Mouse (Mus musculus) gastrocnemius, adult 2 months (tissue): Measurements from ENCODE around the gene Gm11027. TPM values are rescaled to one million over a fixed set of nuclear protein-coding genes. Genes with fewer than 3 reads are reported as not detected.

Experiments used
- DNase-seq: peaks from one replicate; pipeline ENCODE4 v3.0.0; 2022
- H3K27ac ChIP-seq: fragments of 200-600 bp; 2 replicates; pipeline ENCODE4 v1.8.1; 2022; ENCODE audit warnings: mild to moderate bottlenecking
- H3K4me3 ChIP-seq: fragments of 200-600 bp; 2 replicates; pipeline ENCODE4 v1.8.1; 2022; ENCODE audit warnings: mild to moderate bottlenecking, moderate library complexity
- CTCF ChIP-seq: fragments of 200-600 bp; IDR thresholded peaks from 2 replicates; pipeline ENCODE4 v1.8.1; 2022; ENCODE audit warnings: antibody characterized with exemption, mild to moderate bottlenecking, moderate library complexity
- intact Hi-C: fragments of 180-260 bp; cut with DNase I; formaldehyde crosslinking; loops from one replicate; pipeline ENCODE4 v1.15.1; 2025
- total RNA-seq, 2 experiments: library from RNA; stranded (reverse); gene quantifications; 2 replicates each; pipeline ENCODE4 v1.2.3; 2021

The Gm11027 gene
- total RNA-seq, 2 experiments from 2014 or later, result not detected

GRCm38 (mm10) chr12:116262555-116263341 is 12.4 kb upstream of the Gm11027 start, which contains the start of gene Wdr60:
Gene Wdr60 (minus strand): TSS chr12:116263022.
- H3K4me3 ChIP-seq, result peak within 1 kb of the TSS; percentile 91
- H3K27ac ChIP-seq, result peak within 1 kb of the TSS; percentile 92
- intact Hi-C loops, result loop anchor here (2.0 kb wide), 1 partner anchor 18 kb away; the partner anchor contains the start of gene Esyt2
- no peak for TF ChIP-seq CTCF
- peak; percentile 94 for DNase-seq

GRCm38 (mm10) chr12:116264756-116265155 is 10.4 kb upstream of the Gm11027 start:
- Histone ChIP-seq H3K27ac (no peak overlapping the region), H3K4me3 (no peak overlapping the region)
- no peak for TF ChIP-seq CTCF
- intact Hi-C loops, result no loop called here
- DNase-seq, result no peak

GRCm38 (mm10) chr12:116265275-116265674 is 9.9 kb upstream of the Gm11027 start:
- intact Hi-C loops, result no loop called here
- Histone ChIP-seq H3K27ac (no peak overlapping the region), H3K4me3 (no peak overlapping the region)
- no peak for TF ChIP-seq CTCF
- no peak for DNase-seq

GRCm38 (mm10) chr12:116269450-116269849 is 5.7 kb upstream of the Gm11027 start:
- no peak overlapping the region for H3K4me3 ChIP-seq
- TF ChIP-seq CTCF, result no peak
- intact Hi-C loops, result no loop called here
- DNase-seq, result no peak
- H3K27ac ChIP-seq, result no peak overlapping the region

GRCm38 (mm10) chr12:116270538-116270937 is 4.6 kb upstream of the Gm11027 start:
- intact Hi-C loops, result no loop called here
- no peak for DNase-seq
- Histone ChIP-seq H3K27ac (peak overlapping the region; percentile 16; the same call in 1 of the 2 replicates), H3K4me3 (no peak overlapping the region)
- TF ChIP-seq CTCF, result no peak

- H3K27ac ChIP-seq, result peak overlapping the region; percentile 12; the same call in 1 of the 2 replicates
- intact Hi-C loops, result no loop called here
- TF ChIP-seq CTCF, result no peak
Observed at GRCm38 (mm10) chr12:116271071-116271470, 4.1 kb upstream of the Gm11027 start.

GRCm38 (mm10) chr12:116273733-116274132 is 1.5 kb upstream of the Gm11027 start:
- no peak for TF ChIP-seq CTCF
- no peak overlapping the region for H3K4me3 ChIP-seq

More at GRCm38 (mm10) chr12:116271071-116271470, 4.1 kb upstream of the Gm11027 start:
- DNase-seq, result no peak
- H3K4me3 ChIP-seq, result no peak overlapping the region

GRCm38 (mm10) chr12:116275631-116276030 is 445 bp downstream of the Gm11027 start:
- no peak for TF ChIP-seq CTCF
- Histone ChIP-seq H3K27ac (no peak overlapping the region), H3K4me3 (no peak overlapping the region)
- intact Hi-C loops, result no loop called here
- no peak for DNase-seq

More at GRCm38 (mm10) chr12:116273733-116274132, 1.5 kb upstream of the Gm11027 start:
- H3K27ac ChIP-seq, result no peak overlapping the region
- no peak for DNase-seq
- intact Hi-C loops, result no loop called here

- intact Hi-C loops, result no loop called here
Observed at GRCm38 (mm10) chr12:116276961-116277360, 1.8 kb downstream of the Gm11027 start.

GRCm38 (mm10) chr12:116278541-116278940 is 3.4 kb downstream of the Gm11027 start:
- no peak overlapping the region for H3K27ac ChIP-seq
- no peak overlapping the region for H3K4me3 ChIP-seq
- no peak for DNase-seq
- intact Hi-C loops, result no loop called here
- TF ChIP-seq CTCF, result no peak

More at GRCm38 (mm10) chr12:116276961-116277360, 1.8 kb downstream of the Gm11027 start:
- no peak for TF ChIP-seq CTCF
- DNase-seq, result no peak
- Histone ChIP-seq H3K4me3 (no peak overlapping the region), H3K27ac (no peak overlapping the region)

- no peak overlapping the region for H3K27ac ChIP-seq
- DNase-seq, result no peak
- no peak overlapping the region for H3K4me3 ChIP-seq
- TF ChIP-seq CTCF, result no peak
- intact Hi-C loops, result no loop called here
Observed at GRCm38 (mm10) chr12:116279181-116279580, 4.0 kb downstream of the Gm11027 start.

GRCm38 (mm10) chr12:116280149-116280652 is 5.0 kb downstream of the Gm11027 start:
- Histone ChIP-seq H3K4me3 (peak overlapping the region; percentile 100), H3K27ac (peak overlapping the region; percentile 99)
- intact Hi-C loops, result loop anchor here (2.0 to 5.0 kb wide), 3 partner anchors 17 to 127 kb away; partner anchors contain the start of genes Ncapg2 and Wdr60
- TF ChIP-seq CTCF, result no peak; the same call in 1 of the 2 replicates
- DNase-seq, result no peak
